Mouse (Mus musculus) urinary bladder, postnatal 36 days (tissue): ENCODE results near the gene Fam19a3.
"Not testable (repeated sequence)": the region's sequence is repeated elsewhere in the genome, so short reads cannot be mapped to it uniquely, and the experiment has no call there.

Source experiments
- DNase-seq, 2 experiments: peaks; one replicate each; pipeline ENCODE4 v3.0.0; 2022; ENCODE audit warnings: low spot score in 2 of 2, mixed read lengths in 1 of 2

The Fam19a3 gene

GRCm38 (mm10) chr3:104781471-104781903, at the start of gene Fam19a3:
Gene Fam19a3, minus strand, starts transcription at chr3:104781840.
- DNase-seq: no peak

GRCm38 (mm10) chr3:104822413-104822812, 40.8 kb upstream of the Fam19a3 start:
- DNase-seq: no peak

GRCm38 (mm10) chr3:104820426-104820825, 38.8 kb upstream of the Fam19a3 start:
- DNase-seq: no peak

- DNase-seq: no peak
Observed at GRCm38 (mm10) chr3:104818749-104819134, 37.1 kb upstream of the Fam19a3 start.

GRCm38 (mm10) chr3:104817991-104818748, 36.5 kb upstream of the Fam19a3 start, which contains the start of gene Mov10:
Gene Mov10, minus strand, starts transcription at chr3:104818563.
- peak; percentile 54 to 65 for DNase-seq

GRCm38 (mm10) chr3:104817481-104817990, 35.9 kb upstream of the Fam19a3 start:
- DNase-seq: peak; percentile 41 to 49

- no peak for DNase-seq
Observed at GRCm38 (mm10) chr3:104816130-104816529, 34.5 kb upstream of the Fam19a3 start.

- DNase-seq: no peak
Observed at GRCm38 (mm10) chr3:104815346-104815745, 33.7 kb upstream of the Fam19a3 start.

- DNase-seq: no peak
Observed at GRCm38 (mm10) chr3:104814746-104815145, 33.1 kb upstream of the Fam19a3 start.

GRCm38 (mm10) chr3:104813227-104813626, 31.6 kb upstream of the Fam19a3 start:
- DNase-seq: not testable (repeated sequence)

- no peak for DNase-seq
Observed at GRCm38 (mm10) chr3:104812254-104812653, 30.6 kb upstream of the Fam19a3 start.

- no peak for DNase-seq
Observed at GRCm38 (mm10) chr3:104811752-104812151, 30.1 kb upstream of the Fam19a3 start.

GRCm38 (mm10) chr3:104805539-104805938, 23.9 kb upstream of the Fam19a3 start:
- no peak for DNase-seq

GRCm38 (mm10) chr3:104804312-104804711, 22.7 kb upstream of the Fam19a3 start:
- no peak for DNase-seq

- DNase-seq: no peak
Observed at GRCm38 (mm10) chr3:104801481-104801880, 19.8 kb upstream of the Fam19a3 start.

- no peak for DNase-seq
Observed at GRCm38 (mm10) chr3:104800681-104801080, 19.0 kb upstream of the Fam19a3 start.

GRCm38 (mm10) chr3:104796430-104797082, 14.9 kb upstream of the Fam19a3 start:
- no peak for DNase-seq

- DNase-seq: no peak
Observed at GRCm38 (mm10) chr3:104795661-104796340, 14.2 kb upstream of the Fam19a3 start.

GRCm38 (mm10) chr3:104794953-104795470, 13.4 kb upstream of the Fam19a3 start:
- DNase-seq: no peak

GRCm38 (mm10) chr3:104793871-104794828, 12.5 kb upstream of the Fam19a3 start:
- peak; percentile 76 to 88 for DNase-seq
